Mouse (Mus musculus): ENCODE measurements at regions not wholly inside any gene's neighbourhood (a gene's known extent, or its start where the extent isn't known, plus 50 kb on each side); places are given as distances from the start of the nearest gene placed in this dataset.

DNA sequence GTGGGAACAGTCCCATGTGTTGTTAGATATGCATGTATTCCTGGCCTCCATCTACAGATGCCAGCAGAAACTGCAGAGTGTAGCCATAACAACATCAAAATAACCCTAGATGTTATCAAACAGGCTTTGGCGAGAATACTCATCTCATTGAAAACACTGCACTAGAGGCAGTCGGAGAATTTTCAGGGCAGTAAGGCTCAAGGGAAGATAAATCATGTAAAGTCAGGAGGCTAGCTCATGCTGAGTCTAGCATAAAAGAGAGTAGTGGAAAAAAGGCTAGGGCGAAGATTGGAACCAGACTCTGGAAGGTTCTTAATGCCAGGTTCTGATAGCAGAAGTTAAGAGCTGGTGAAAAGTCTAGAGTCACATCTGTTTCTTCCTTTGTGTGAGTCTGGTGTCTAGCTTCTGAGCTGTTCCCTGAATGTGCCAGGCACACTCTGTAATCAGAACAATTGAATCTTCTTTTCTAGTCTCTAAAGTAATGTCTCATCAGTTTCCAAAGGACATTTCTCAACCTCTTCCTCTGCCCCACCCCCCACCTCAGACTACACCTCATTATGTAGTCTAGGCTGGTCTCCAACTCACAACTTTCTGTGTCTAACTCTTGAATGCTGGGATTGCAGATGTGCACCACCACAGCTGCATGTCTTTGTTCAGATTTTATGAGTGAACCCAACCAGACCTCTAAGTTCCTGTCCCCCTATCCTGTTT lies 62.5 kb upstream of the Sgcd start:
- TF ChIP-seq CTCF (IDR thresholded peaks at IDR 0.05) (no peak), EP300 (IDR thresholded peaks at IDR 0.05) (no peak)

Measured in lung, postnatal 0 days (tissue).